Comparison of ENCODE assay signal across 8 mouse cellular contexts in the genomic region with DNA sequence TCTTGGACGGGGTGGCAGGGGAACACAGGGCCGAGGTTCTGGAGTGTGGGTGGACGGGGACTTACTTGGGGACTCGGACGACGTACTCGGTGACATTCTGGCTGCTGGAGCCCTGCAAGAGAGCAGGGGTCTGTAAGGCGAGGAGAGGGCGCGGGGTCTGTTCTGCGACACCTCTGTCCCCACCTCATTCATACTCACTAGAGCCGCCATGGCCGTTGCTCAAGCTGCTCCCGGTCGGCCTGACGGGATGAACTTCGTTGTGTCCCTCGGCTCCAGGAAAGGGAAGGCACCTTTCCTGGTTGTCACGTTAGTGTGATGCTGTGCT. TPM values are rescaled to one million over a fixed set of nuclear protein-coding genes. Genes with fewer than 3 reads are reported as not detected.
DNase-seq lines count a peak whose midpoint lies in the region; ATAC-seq and TF ChIP-seq lines count a peak whose summit lies in the region.

No protein-coding gene starts in this region.

- H3K36me3 ChIP-seq in heart, adult 2 months (ENCODE audit: control insufficient read depth, insufficient read depth, low read length), result no peaks in the 10 kb centered on the region
- H3K36me3 ChIP-seq in E14TG2a.4 (ENCODE audit: insufficient read depth, low read length), result peaks cover 39% of the 10 kb centered on the region
- peaks cover 29% of the 10 kb centered on the region for H3K36me3 ChIP-seq in forebrain, embryonic 15.5 days
- peaks cover 36% of the 10 kb centered on the region for H3K36me3 ChIP-seq in liver, postnatal 0 days (replicated peaks; ENCODE audit: insufficient read depth, low read length)

- H3K9ac ChIP-seq in heart, adult 2 months (ENCODE audit: low read depth, low read length), result peak overlapping the region; percentile 76
- H3K9ac ChIP-seq in forebrain, embryonic 15.5 days (replicated peaks), result peak overlapping the region; percentile 74
- H3K9ac ChIP-seq in liver, postnatal 0 days (replicated peaks), result peak overlapping the region; percentile 93

- peak; percentile 53 for ATAC-seq in forebrain, embryonic 15.5 days (replicated peaks)
- ATAC-seq in liver, postnatal 0 days, result peak; percentile 64

- no peak for TF ChIP-seq CTCF in heart, adult 2 months (IDR thresholded peaks at IDR 0.05)
- TF ChIP-seq CTCF in E14TG2a.4 (conservative IDR thresholded peaks at IDR 0.05; ENCODE audit: low read length), result no peak
- TF ChIP-seq CTCF in liver, postnatal 0 days (IDR thresholded peaks at IDR 0.05; ENCODE audit: low read depth), result no peak

- H3K27ac ChIP-seq in heart, adult 2 months, result peak overlapping the region; percentile 79
- peak overlapping the region; percentile 95 for H3K27ac ChIP-seq in forebrain, embryonic 15.5 days (replicated peaks)
- peak overlapping the region; percentile 74 for H3K27ac ChIP-seq in liver, postnatal 0 days (ENCODE audit: low read depth)

- intact Hi-C loops in heart, adult 2 months (cut with DNase I), result loop anchor here (1.0 kb wide), 2 partner anchors 20 to 21 kb away; a partner anchor contains a TSS

- peak overlapping the region; percentile 81 for H3K4me2 ChIP-seq in forebrain, embryonic 15.5 days (replicated peaks)
- H3K4me2 ChIP-seq in liver, postnatal 0 days (ENCODE audit: low read depth, low read length), result peak overlapping the region; percentile 99

- TF ChIP-seq EP300 in heart, adult 2 months (IDR thresholded peaks at IDR 0.05; ENCODE audit: insufficient read depth, low read depth, low read length), result no peak
- TF ChIP-seq EP300 in liver, postnatal 0 days (IDR thresholded peaks at IDR 0.05; ENCODE audit: low read depth), result no peak

- H3K27me3 ChIP-seq in heart, adult 2 months (ENCODE audit: control insufficient read depth, insufficient read depth, low read length), result no peaks in the 10 kb centered on the region
- no peaks in the 10 kb centered on the region for H3K27me3 ChIP-seq in E14TG2a.4 (ENCODE audit: insufficient read depth, low read length)
- H3K27me3 ChIP-seq in forebrain, embryonic 15.5 days, result no peaks in the 10 kb centered on the region
- H3K27me3 ChIP-seq in liver, postnatal 0 days (ENCODE audit: insufficient read depth, low read length), result no peaks in the 10 kb centered on the region

- TF ChIP-seq POLR2A in heart, adult 2 months (IDR thresholded peaks at IDR 0.05; ENCODE audit: insufficient read depth, low read depth, low read length), result no peak

- WGBS in heart, adult 2 months, result under 1% methylated on average over 19 of the region's 19 CpGs
- WGBS in forebrain, embryonic 15.5 days, result under 1% methylated on average over 19 of the region's 19 CpGs
- 3% methylated on average over 19 of the region's 19 CpGs for whole genome bisulfite sequencing in liver, postnatal 0 days (ENCODE audit: insufficient replicate concordance)

- no peaks in the 10 kb centered on the region for H3K9me3 ChIP-seq in E14TG2a.4 (ENCODE audit: low read length)
- no peaks in the 10 kb centered on the region for H3K9me3 ChIP-seq in forebrain, embryonic 15.5 days
- H3K9me3 ChIP-seq in liver, postnatal 0 days (ENCODE audit: low read length), result no peaks in the 10 kb centered on the region

- H3K79me2 ChIP-seq in heart, adult 2 months (replicated peaks; ENCODE audit: control insufficient read depth, insufficient read depth, low read length), result no peaks in the 10 kb centered on the region

- H3K4me1 ChIP-seq in heart, adult 2 months (ENCODE audit: control insufficient read depth, insufficient read depth, low read length), result peaks cover 3% of the 10 kb centered on the region; the same call in 1 of the 2 replicates
- peaks cover 51% of the 10 kb centered on the region for H3K4me1 ChIP-seq in E14TG2a.4 (replicated peaks; ENCODE audit: low read depth, low read length)
- peaks cover 20% of the 10 kb centered on the region for H3K4me1 ChIP-seq in forebrain, embryonic 15.5 days
- peaks cover 19% of the 10 kb centered on the region for H3K4me1 ChIP-seq in liver, postnatal 0 days (ENCODE audit: insufficient read depth)

- H3K4me3 ChIP-seq in heart, adult 2 months, result peak overlapping the region; percentile 73
- H3K4me3 ChIP-seq in E14TG2a.4 (replicated peaks; ENCODE audit: low read length), result peak overlapping the region; percentile 95
- peak overlapping the region; percentile 79 for H3K4me3 ChIP-seq in forebrain, embryonic 15.5 days
- peak overlapping the region; percentile 68 for H3K4me3 ChIP-seq in liver, postnatal 0 days (ENCODE audit: low read depth, low read length)

- DNase-seq in heart, adult 2 months, result no peak
- no peak for DNase-seq in heart, adult 8-10 months (ENCODE audit: low spot score)
- DNase-seq in liver, postnatal 0 days, result no peak
- no peak for DNase-seq in adrenal gland, postnatal 10 days
- no peak for DNase-seq in Muller cell, postnatal 12 days (ENCODE audit: inconsistent ontology term)
- no peak for DNase-seq in embryo, embryonic 10 days (ENCODE audit: low spot score)

RNA-seq across cellular contexts. Expression of a gene that starts 0.2 kb away (rescaled TPM):
- total RNA-seq in heart, adult 2 months (2021), result 10 to 100 TPM; 20.7 TPM
- polyA plus RNA-seq in heart, adult 2 months (2012; rRNA removed), result 12.3 and 14.3 TPM in 2 replicates
- 10 to 100 TPM; 17.7 to 25.1 (median 20.6) TPM for total RNA-seq in heart, adult 8-10 months (2022)
- polyA plus RNA-seq in forebrain, embryonic 15.5 days (2015; fragmentation: Nextera tagmentation; extraction: Ambion mirVana), result 80.4 and 81.7 TPM in 2 replicates
- polyA plus RNA-seq in liver, postnatal 0 days (2015; fragmentation: Nextera tagmentation; extraction: Ambion mirVana), result 26.7 and 31.3 TPM in 2 replicates
- total RNA-seq in adrenal gland, postnatal 10 days (2021), result 10 to 100 TPM; 43.0 to 44.8 TPM

RNA-seq across cellular contexts. Expression of a gene that starts 0.4 kb away (rescaled TPM):
- under 1 TPM in 1 of 2 experiments, not detected in 1; 0.18 TPM for total RNA-seq in heart, adult 2 months (2021)
- not detected in 2 replicates for polyA plus RNA-seq in heart, adult 2 months (2012; rRNA removed)
- under 1 TPM in 2 of 4 experiments, not detected in 2; 0.37 to 0.60 TPM for total RNA-seq in heart, adult 8-10 months (2022)
- 0.31 and 0.47 TPM in 2 replicates for polyA plus RNA-seq in forebrain, embryonic 15.5 days (2015; fragmentation: Nextera tagmentation; extraction: Ambion mirVana)
- polyA plus RNA-seq in liver, postnatal 0 days (2015; fragmentation: Nextera tagmentation; extraction: Ambion mirVana), result 0.09 and 0.18 TPM in 2 replicates
- under 1 TPM; 0.21 to 0.33 TPM for total RNA-seq in adrenal gland, postnatal 10 days (2021)

RNA-seq across cellular contexts. Expression of a gene that starts 11.1 kb away (rescaled TPM):
- not detected for total RNA-seq in heart, adult 2 months (2021)
- polyA plus RNA-seq in heart, adult 2 months (2012; rRNA removed), result not detected in 2 replicates
- total RNA-seq in heart, adult 8-10 months (2022), result not detected
- 0.45 and 0.55 TPM in 2 replicates for polyA plus RNA-seq in forebrain, embryonic 15.5 days (2015; fragmentation: Nextera tagmentation; extraction: Ambion mirVana)
- polyA plus RNA-seq in liver, postnatal 0 days (2015; fragmentation: Nextera tagmentation; extraction: Ambion mirVana), result not detected in 2 replicates
- total RNA-seq in adrenal gland, postnatal 10 days (2021), result under 1 TPM; 0.87 to 0.97 TPM

RNA-seq across cellular contexts. Expression of a gene that starts 13.7 kb away (rescaled TPM):
- 10 to 100 TPM; 65.3 to 72.8 TPM for total RNA-seq in heart, adult 2 months (2021)
- 74.5 and 90.8 TPM in 2 replicates for polyA plus RNA-seq in heart, adult 2 months (2012; rRNA removed)
- total RNA-seq in heart, adult 8-10 months (2022), result 10 to 100 TPM; 68.0 to 76.3 (median 74.3) TPM
- 43.7 and 46.2 TPM in 2 replicates for polyA plus RNA-seq in forebrain, embryonic 15.5 days (2015; fragmentation: Nextera tagmentation; extraction: Ambion mirVana)
- polyA plus RNA-seq in liver, postnatal 0 days (2015; fragmentation: Nextera tagmentation; extraction: Ambion mirVana), result 22.9 and 23.9 TPM in 2 replicates
- 10 to 100 TPM; 63.6 to 68.9 TPM for total RNA-seq in adrenal gland, postnatal 10 days (2021)

RNA-seq across cellular contexts. Expression of a gene that starts 20.4 kb away (rescaled TPM):
- total RNA-seq in heart, adult 2 months (2021), result 10 to 100 TPM; 42.6 to 44.5 TPM
- polyA plus RNA-seq in heart, adult 2 months (2012; rRNA removed), result 35.7 and 36.5 TPM in 2 replicates
- 10 to 100 TPM; 35.0 to 47.6 (median 38.6) TPM for total RNA-seq in heart, adult 8-10 months (2022)
- 35.2 and 37.0 TPM in 2 replicates for polyA plus RNA-seq in forebrain, embryonic 15.5 days (2015; fragmentation: Nextera tagmentation; extraction: Ambion mirVana)
- polyA plus RNA-seq in liver, postnatal 0 days (2015; fragmentation: Nextera tagmentation; extraction: Ambion mirVana), result 14.6 and 16.6 TPM in 2 replicates
- total RNA-seq in adrenal gland, postnatal 10 days (2021), result 10 to 100 TPM; 90.4 to 99.1 TPM
